In genomic region chr9:108489702-108490558, GRCm38 (mm10) we compare ENCODE assay signal across 9 mouse cellular contexts. TPM values are rescaled to one million over a fixed set of nuclear protein-coding genes. Genes with fewer than 3 reads are reported as not detected.
DNase-seq lines count a peak whose midpoint lies in the region; ATAC-seq and TF ChIP-seq lines count a peak whose summit lies in the region.
"Had no signal": no experiment of that assay in that cellular context is flagged by ENCODE, and none has a peak within 500 bp of the region (broad histone marks: within the 10 kb centered on the region; RNA-seq: fewer than 3 reads in every experiment).

No protein-coding gene starts in this region.

- TF ChIP-seq EP300 in heart, adult 2 months (IDR thresholded peaks at IDR 0.05; ENCODE audit: insufficient read depth, low read depth, low read length): no peak

- H3K9me3 ChIP-seq in forebrain, embryonic 10.5 days: no peaks in the 10 kb centered on the region
- no peaks in the 10 kb centered on the region for H3K9me3 ChIP-seq in liver, embryonic 11.5 days (ENCODE audit: control insufficient read depth, low read length)

- peak overlapping the region; percentile 17 for H3K9ac ChIP-seq in heart, adult 2 months (ENCODE audit: low read depth, low read length)
- H3K9ac ChIP-seq in liver, embryonic 11.5 days (ENCODE audit: low read depth, low read length): peak overlapping the region; percentile 92; the same call in 1 of the 2 replicates

- TF ChIP-seq CTCF in heart, adult 2 months (IDR thresholded peaks at IDR 0.05): no peak
- no peak for TF ChIP-seq CTCF in testis, adult 2 months (IDR thresholded peaks at IDR 0.05; ENCODE audit: control insufficient read depth, insufficient read depth, insufficient replicate concordance, low read depth, low read length)

- WGBS in heart, adult 2 months: 58% methylated on average over 26 of the region's 26 CpGs
- 71% methylated on average over 26 of the region's 26 CpGs for WGBS in forebrain, embryonic 10.5 days
- WGBS in liver, embryonic 11.5 days: 70% methylated on average over 26 of the region's 26 CpGs

- H3K79me2 ChIP-seq in heart, adult 2 months (replicated peaks; ENCODE audit: control insufficient read depth, insufficient read depth, low read length): no peaks in the 10 kb centered on the region

- H3K36me3 ChIP-seq in heart, adult 2 months (ENCODE audit: control insufficient read depth, insufficient read depth, low read length): peaks cover 6% of the 10 kb centered on the region
- H3K36me3 ChIP-seq in forebrain, embryonic 10.5 days (replicated peaks): peaks cover 83% of the 10 kb centered on the region
- H3K36me3 ChIP-seq in liver, embryonic 11.5 days (ENCODE audit: control insufficient read depth, insufficient read depth, low read length): peaks cover 40% of the 10 kb centered on the region
- H3K36me3 ChIP-seq in testis, adult 2 months (ENCODE audit: control insufficient read depth, insufficient read depth, low read length): peaks cover 4% of the 10 kb centered on the region

- ATAC-seq in liver, embryonic 11.5 days (replicated peaks; ENCODE audit: low FRiP score): no peak

- no peaks in the 10 kb centered on the region for H3K27me3 ChIP-seq in heart, adult 2 months (ENCODE audit: control insufficient read depth, insufficient read depth, low read length)
- no peaks in the 10 kb centered on the region for H3K27me3 ChIP-seq in forebrain, embryonic 10.5 days (ENCODE audit: poor library complexity, severe bottlenecking)
- no peaks in the 10 kb centered on the region for H3K27me3 ChIP-seq in liver, embryonic 11.5 days (replicated peaks; ENCODE audit: control insufficient read depth, insufficient read depth, low read length)
- H3K27me3 ChIP-seq in testis, adult 2 months (ENCODE audit: control insufficient read depth, insufficient read depth, low read length): no peaks in the 10 kb centered on the region
- H3K27me3 ChIP-seq: Patski had no signal

- peaks cover 7% of the 10 kb centered on the region for H3K4me1 ChIP-seq in heart, adult 2 months (ENCODE audit: control insufficient read depth, insufficient read depth, low read length)
- peaks cover 27% of the 10 kb centered on the region for H3K4me1 ChIP-seq in forebrain, embryonic 10.5 days
- peaks cover 17% of the 10 kb centered on the region for H3K4me1 ChIP-seq in liver, embryonic 11.5 days (replicated peaks; ENCODE audit: control insufficient read depth, insufficient read depth, low read length)
- peaks cover 16% of the 10 kb centered on the region for H3K4me1 ChIP-seq in testis, adult 2 months (ENCODE audit: control insufficient read depth, insufficient read depth, low read length)

- peak overlapping the region; percentile 97 for H3K4me2 ChIP-seq in liver, embryonic 11.5 days

- TF ChIP-seq POLR2A in heart, adult 2 months (IDR thresholded peaks at IDR 0.05; ENCODE audit: insufficient read depth, low read depth, low read length): no peak
- peak; percentile 2; the same call in 1 of the 2 replicates for TF ChIP-seq POLR2A in testis, adult 2 months (IDR thresholded peaks at IDR 0.05; ENCODE audit: control insufficient read depth, low read depth, low read length)

- intact Hi-C loops in heart, adult 2 months (cut with DNase I): loop anchor here (2.0 to 5.0 kb wide), 2 partner anchors 17 to 38 kb away; partner anchors contain the start of gene Qars
- intact Hi-C loops in heart, postnatal 25 days (cut with DNase I): no loop called here

- H3K4me3 ChIP-seq in heart, adult 2 months: peak overlapping the region; percentile 99; the same call in 1 of the 2 replicates
- H3K4me3 ChIP-seq in forebrain, embryonic 10.5 days: peak overlapping the region; percentile 89
- peak overlapping the region; percentile 95 for H3K4me3 ChIP-seq in liver, embryonic 11.5 days (ENCODE audit: low read depth, low read length)
- peak overlapping the region; percentile 97 for H3K4me3 ChIP-seq in testis, adult 2 months (ENCODE audit: control insufficient read depth, low read depth, low read length)

- H3K27ac ChIP-seq in heart, adult 2 months: peak overlapping the region; percentile 99
- peak overlapping the region; percentile 95 for H3K27ac ChIP-seq in forebrain, embryonic 10.5 days
- peak overlapping the region; percentile 97 for H3K27ac ChIP-seq in liver, embryonic 11.5 days (ENCODE audit: low read depth, low read length)
- H3K27ac ChIP-seq in testis, adult 2 months (ENCODE audit: control insufficient read depth, insufficient read depth, low read depth, low read length): peak overlapping the region; percentile 69

- no peak for DNase-seq in heart, adult 2 months
- no peak for DNase-seq in heart, postnatal 25 days (ENCODE audit: low spot score)
- DNase-seq in CD4-positive helper T cell, adult 2 months (ENCODE audit: low read depth, low spot score): peak; percentile 36
- DNase-seq in forebrain, embryonic 10.5 days (ENCODE audit: extremely low spot score, low spot score): peak; percentile 23
- no peak for DNase-seq in liver, embryonic 11.5 days (ENCODE audit: low spot score)
- no peak for DNase-seq in right cerebral cortex, postnatal 4 days
- DNase-seq in adrenal gland, adult 8-10 months: no peak

RNA-seq across cellular contexts. Expression of gene Usp19, which starts 0.5 kb away (rescaled TPM):
- 10 to 100 TPM; 83.2 to 91.9 TPM for total RNA-seq in heart, adult 2 months (2021)
- 110 and 147 TPM in 2 replicates for polyA plus RNA-seq in heart, adult 2 months (2012; rRNA removed)
- total RNA-seq in heart, postnatal 25 days (2021): 10 to 100 TPM; 78.7 to 93.7 TPM
- polyA plus RNA-seq in forebrain, embryonic 10.5 days (2016; fragmentation: Nextera tagmentation; extraction: Ambion mirVana): 76.1 and 79.9 TPM in 2 replicates
- 57.5 and 66.8 TPM in 2 replicates for polyA plus RNA-seq in liver, embryonic 11.5 days (2014; fragmentation: Nextera tagmentation; extraction: Ambion mirVana)
- 128 and 134 TPM in 2 replicates for polyA plus RNA-seq in testis, adult 2 months (2012; rRNA removed)
- 100 to 1,000 TPM; 239 to 312 (median 257) TPM for total RNA-seq in adrenal gland, adult 8-10 months (2022)

RNA-seq across cellular contexts. Expression of gene Lamb2, which starts 10.4 kb away (rescaled TPM):
- 100 to 1,000 TPM; 326 to 360 TPM for total RNA-seq in heart, adult 2 months (2021)
- 272 and 392 TPM in 2 replicates for polyA plus RNA-seq in heart, adult 2 months (2012; rRNA removed)
- total RNA-seq in heart, postnatal 25 days (2021): 100 to 1,000 TPM; 354 to 360 TPM
- polyA plus RNA-seq in forebrain, embryonic 10.5 days (2016; fragmentation: Nextera tagmentation; extraction: Ambion mirVana): 34.8 and 40.8 TPM in 2 replicates
- polyA plus RNA-seq in liver, embryonic 11.5 days (2014; fragmentation: Nextera tagmentation; extraction: Ambion mirVana): 14.8 and 18.7 TPM in 2 replicates
- polyA plus RNA-seq in testis, adult 2 months (2012; rRNA removed): 23.3 and 24.3 TPM in 2 replicates
- total RNA-seq in adrenal gland, adult 8-10 months (2022): 100 to 1,000 TPM; 117 to 175 (median 152) TPM

RNA-seq across cellular contexts. Expression of gene Qars, which starts 17.6 kb away (rescaled TPM):
- total RNA-seq in heart, adult 2 months (2021): 10 to 100 TPM; 68.4 to 76.3 TPM
- polyA plus RNA-seq in heart, adult 2 months (2012; rRNA removed): 108 and 173 TPM in 2 replicates
- 10 to 100 TPM; 74.2 to 74.3 TPM for total RNA-seq in heart, postnatal 25 days (2021)
- 113 and 117 TPM in 2 replicates for polyA plus RNA-seq in forebrain, embryonic 10.5 days (2016; fragmentation: Nextera tagmentation; extraction: Ambion mirVana)
- polyA plus RNA-seq in liver, embryonic 11.5 days (2014; fragmentation: Nextera tagmentation; extraction: Ambion mirVana): 120 and 122 TPM in 2 replicates
- 159 and 195 TPM in 2 replicates for polyA plus RNA-seq in testis, adult 2 months (2012; rRNA removed)
- 100 to 1,000 TPM; 181 to 239 (median 220) TPM for total RNA-seq in adrenal gland, adult 8-10 months (2022)

RNA-seq across cellular contexts. Expression of gene Qrich1, which starts 26.7 kb away (rescaled TPM):
- 10 to 100 TPM; 57.8 to 64.2 TPM for total RNA-seq in heart, adult 2 months (2021)
- polyA plus RNA-seq in heart, adult 2 months (2012; rRNA removed): 55.6 and 70.1 TPM in 2 replicates
- total RNA-seq in heart, postnatal 25 days (2021): 10 to 100 TPM; 61.6 to 65.7 TPM
- 160 and 164 TPM in 2 replicates for polyA plus RNA-seq in forebrain, embryonic 10.5 days (2016; fragmentation: Nextera tagmentation; extraction: Ambion mirVana)
- 106 and 116 TPM in 2 replicates for polyA plus RNA-seq in liver, embryonic 11.5 days (2014; fragmentation: Nextera tagmentation; extraction: Ambion mirVana)
- polyA plus RNA-seq in testis, adult 2 months (2012; rRNA removed): 196 and 208 TPM in 2 replicates
- total RNA-seq in adrenal gland, adult 8-10 months (2022): 100 to 1,000 TPM; 131 to 151 (median 139) TPM

RNA-seq across cellular contexts. Expression of gene Klhdc8b, which starts 28.5 kb away (rescaled TPM):
- total RNA-seq in heart, adult 2 months (2021): 1 to 10 TPM; 4.9 to 5.8 TPM
- polyA plus RNA-seq in heart, adult 2 months (2012; rRNA removed): 21.5 and 26.6 TPM in 2 replicates
- total RNA-seq in heart, postnatal 25 days (2021): 10 to 100 TPM in 1 of 2 experiments, 1 to 10 TPM in 1; 9.5 to 10.1 TPM
- polyA plus RNA-seq in forebrain, embryonic 10.5 days (2016; fragmentation: Nextera tagmentation; extraction: Ambion mirVana): 33.1 and 40.3 TPM in 2 replicates
- 24.2 and 26.8 TPM in 2 replicates for polyA plus RNA-seq in liver, embryonic 11.5 days (2014; fragmentation: Nextera tagmentation; extraction: Ambion mirVana)
- polyA plus RNA-seq in testis, adult 2 months (2012; rRNA removed): 15.2 and 18.7 TPM in 2 replicates
- 10 to 100 TPM; 19.7 to 48.3 (median 33.1) TPM for total RNA-seq in adrenal gland, adult 8-10 months (2022)

Comparison
In these comparisons a context has a peak if more than half of its experiments do, and no peak if none do; other contexts are left out.
1. DNase-seq: peak in CD4-positive helper T cell, adult 2 months (single experiment) and forebrain, embryonic 10.5 days (single experiment); none in heart, adult 2 months (0 of 2), heart, postnatal 25 days (single experiment), liver, embryonic 11.5 days (single experiment), right cerebral cortex, postnatal 4 days (single experiment) and adrenal gland, adult 8-10 months (single experiment).
2. Peak in every context shown above with its lines, with median percentiles within 50 percentile points of each other: H3K27ac ChIP-seq and H3K4me3 ChIP-seq.